Mouse (Mus musculus): ENCODE measurements around the gene Nav3.

Nav3 gene

GRCm38 (mm10) chr10:109637702-109638101 is 818.3 kb downstream of the Nav3 start:
- no peak for DNase-seq
